Mouse (Mus musculus) brown adipose tissue, adult 24 weeks (tissue): ENCODE measurements at regions not wholly inside any gene's neighbourhood (a gene's known extent, or its start where the extent isn't known, plus 50 kb on each side); places are given as distances from the start of the nearest gene placed in this dataset.

Experiments
- H3K27ac ChIP-seq: fragments of 200-500 bp; replicated peaks from 2 replicates; pipeline ENCODE4 v1.5.1; 2012; ENCODE audit warnings: low read depth, mild to moderate bottlenecking, low read length
- H3K4me1 ChIP-seq: fragments of 200-500 bp; 2 replicates; pipeline ENCODE4 v1.6.1; 2012; ENCODE audit warnings: low read length, mixed read lengths; ENCODE audit not compliant: control insufficient read depth, insufficient read depth, insufficient read length
- H3K4me3 ChIP-seq: fragments of 200-500 bp; 2 replicates; pipeline ENCODE4 v1.5.1; 2012; ENCODE audit warnings: low read depth, mild to moderate bottlenecking, low read length, moderate library complexity; ENCODE audit not compliant: insufficient read depth

- Histone ChIP-seq H3K4me3 (no peak overlapping the region), H3K4me1 (no peaks in the 10 kb centered on the region), H3K27ac (no peak overlapping the region)
Measured at GRCm38 (mm10) chr10:8580298-8580697, 61.7 kb upstream of the Ust start.

GRCm38 (mm10) chr10:8577642-8578356 lies 59.2 kb upstream of the Ust start:
- no peaks in the 10 kb centered on the region for H3K4me1 ChIP-seq
- H3K27ac ChIP-seq, result no peak overlapping the region
- no peak overlapping the region for H3K4me3 ChIP-seq
